Mouse (Mus musculus): ENCODE measurements around the gene Fbxo6.

DNA sequence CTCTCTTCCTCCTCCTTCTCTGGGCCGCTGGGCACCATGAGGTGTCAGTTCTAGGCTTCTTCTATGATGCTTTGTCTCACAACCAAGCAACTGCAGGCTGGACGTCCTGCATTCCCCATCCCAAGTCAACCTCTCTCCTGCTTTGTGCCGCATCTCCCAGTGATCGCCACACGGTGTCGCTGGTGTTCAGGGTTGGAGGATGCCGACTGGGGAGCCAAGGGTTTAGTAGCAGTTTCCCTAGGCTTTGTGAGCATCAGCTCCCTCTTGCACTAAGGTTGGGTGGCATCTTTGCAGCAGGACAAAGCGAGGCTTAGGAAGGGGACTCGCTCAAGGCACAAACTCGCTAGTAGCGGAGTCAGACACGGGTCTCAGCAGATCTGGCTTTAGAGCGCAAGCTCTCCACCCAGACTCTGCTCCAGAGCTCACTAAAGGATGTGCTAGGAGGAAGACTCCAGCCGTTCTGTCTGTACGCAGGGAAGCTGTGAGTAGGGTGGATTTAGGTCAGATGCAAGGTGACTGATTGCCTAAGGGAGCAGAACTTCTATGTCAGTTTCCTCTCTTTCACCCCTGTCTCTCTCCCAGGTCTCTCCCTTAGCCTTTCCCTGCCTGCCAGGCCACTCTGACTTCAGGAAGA is 37.1 kb downstream of the Fbxo6 start:
- peak; percentile 99 for TF ChIP-seq CTCF (IDR thresholded peaks at IDR 0.05; ENCODE audit: low read depth)
- TF ChIP-seq EP300 (IDR thresholded peaks at IDR 0.05; ENCODE audit: low read depth): no peak
